Mouse (Mus musculus) spleen, adult 18-20 months (tissue): ENCODE results near the gene Abi3bp.

Experiments used
- DNase-seq, 2 experiments: peaks; one replicate each; pipeline ENCODE4 v3.0.0; 2022; ENCODE audit warnings: mixed read lengths in 2 of 2

Gene Abi3bp

DNA sequence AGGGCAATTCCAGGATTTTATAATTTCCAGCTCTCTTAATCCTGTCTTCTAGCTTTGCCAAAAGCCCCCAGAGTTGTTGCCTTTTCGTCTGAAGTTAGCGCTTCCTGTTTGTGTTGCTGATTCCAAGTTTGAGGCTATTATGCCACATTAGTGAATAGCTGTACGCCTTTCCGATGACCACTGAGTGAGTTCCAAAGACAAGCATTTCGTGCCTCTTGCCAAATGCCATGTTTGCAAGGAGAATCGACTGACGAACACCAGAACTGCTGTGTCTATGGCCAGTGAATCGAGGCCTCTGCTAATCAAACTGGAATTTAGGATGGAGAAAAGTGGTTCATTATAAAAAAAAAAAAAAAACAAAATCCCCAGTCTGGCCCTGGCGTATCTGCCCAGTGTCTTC lies 40.3 kb downstream of the Abi3bp start:
- DNase-seq, result no peak

DNA sequence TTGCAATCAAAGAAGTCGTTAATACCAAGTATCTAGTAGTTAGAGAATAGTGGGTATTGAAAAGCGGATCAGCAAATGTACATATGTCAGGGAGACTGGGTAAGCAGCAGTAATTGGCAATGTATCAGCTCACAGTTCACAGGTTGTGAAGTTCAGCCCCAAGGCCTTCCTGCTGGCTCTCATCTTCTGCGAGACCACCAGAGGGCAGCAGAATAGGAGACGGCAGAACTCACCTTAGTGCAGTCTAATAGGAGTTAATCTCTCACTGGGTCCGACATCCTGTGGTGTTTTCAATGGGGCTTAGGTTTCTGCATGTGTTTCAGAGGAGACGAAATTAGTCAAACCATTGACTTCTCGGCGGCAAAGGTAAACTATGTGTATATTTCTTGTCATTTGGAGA lies 46.7 kb downstream of the Abi3bp start:
- no peak for DNase-seq

DNA sequence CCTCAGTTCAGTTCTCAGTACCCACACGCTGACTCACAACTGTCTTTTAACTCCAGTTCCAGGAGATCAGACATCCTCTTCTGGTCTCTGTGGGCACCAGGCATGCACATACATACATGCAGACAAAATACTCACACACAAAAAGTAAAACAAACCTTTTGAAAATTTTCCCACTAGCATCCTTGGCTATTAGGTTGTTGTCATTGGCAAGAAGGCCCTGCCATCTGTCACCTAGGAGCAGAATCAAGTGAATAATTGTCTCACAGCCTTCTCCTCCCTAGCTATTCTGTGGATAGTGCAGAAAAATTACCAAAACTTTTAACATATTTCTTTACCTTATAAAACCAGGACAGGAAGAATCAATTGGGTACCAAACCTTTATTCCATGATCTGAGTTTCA lies 48.8 kb downstream of the Abi3bp start:
- no peak for DNase-seq

DNA sequence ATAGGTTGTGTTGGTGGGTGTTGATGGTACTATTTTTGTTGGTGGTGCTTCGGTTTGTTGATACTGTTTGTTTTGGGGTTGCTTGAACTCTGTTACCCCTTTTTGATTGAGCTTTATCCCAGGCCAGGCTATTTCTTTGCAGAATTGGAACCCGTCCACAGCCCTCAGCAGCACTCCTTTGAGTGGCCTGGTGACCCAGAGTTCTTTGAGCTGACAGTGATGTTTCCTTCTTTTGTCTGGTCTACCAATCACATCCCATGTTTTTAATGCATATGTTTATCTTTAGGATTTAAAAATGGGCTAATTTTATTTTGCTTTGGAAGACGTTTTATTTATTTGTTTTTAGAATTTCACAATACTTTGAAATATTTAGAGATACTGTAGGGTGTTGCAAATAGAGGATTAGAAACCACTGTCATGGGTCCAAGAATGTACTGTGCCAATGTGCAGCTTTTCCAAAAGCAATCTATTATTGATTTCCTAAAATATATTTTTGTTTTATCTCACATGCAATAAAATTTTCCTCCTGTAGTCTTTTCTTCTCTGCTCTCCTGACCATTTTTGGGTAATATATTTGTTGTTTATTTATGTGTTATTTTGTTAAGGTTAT lies 50.5 kb downstream of the Abi3bp start:
- DNase-seq, result no peak

DNA sequence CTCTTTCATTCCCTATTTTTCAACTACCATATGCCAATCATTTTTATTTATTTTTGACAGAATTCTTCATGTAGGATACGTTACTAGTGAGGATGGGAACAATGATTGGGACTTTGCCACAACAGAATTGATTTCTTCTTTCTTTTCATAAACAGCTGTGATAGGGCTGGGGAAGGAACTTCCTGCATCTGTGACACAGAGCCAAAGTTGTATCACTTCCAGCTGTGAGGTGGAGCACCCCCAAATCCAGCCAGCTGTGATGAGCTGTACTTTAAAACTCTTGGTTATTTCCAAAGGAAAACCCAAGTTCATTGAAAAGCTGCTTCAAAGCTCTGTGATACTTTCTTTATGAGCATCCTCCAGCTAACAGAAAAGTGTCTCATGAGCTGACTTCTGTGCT lies 101.9 kb downstream of the Abi3bp start:
- no peak for DNase-seq

DNA sequence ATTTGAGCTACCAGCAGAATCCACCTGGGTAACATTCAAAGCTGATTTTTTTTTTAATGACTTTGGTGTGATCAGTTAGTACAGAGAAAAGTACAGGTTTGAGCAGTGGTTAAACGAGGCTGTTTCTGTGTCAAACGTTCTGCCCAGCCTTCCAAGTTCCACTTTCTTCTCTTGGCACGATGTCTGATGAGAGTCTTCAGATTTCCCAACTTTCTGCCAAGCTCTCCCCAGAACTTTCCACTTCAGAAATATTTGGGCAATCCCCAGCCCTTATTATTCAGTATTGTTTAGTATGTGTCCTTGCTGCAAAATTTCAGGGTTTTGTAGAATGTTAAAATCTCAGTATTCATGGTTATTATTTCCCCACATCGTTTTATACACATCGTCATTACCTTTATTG lies 115.9 kb downstream of the Abi3bp start:
- DNase-seq, result no peak

DNA sequence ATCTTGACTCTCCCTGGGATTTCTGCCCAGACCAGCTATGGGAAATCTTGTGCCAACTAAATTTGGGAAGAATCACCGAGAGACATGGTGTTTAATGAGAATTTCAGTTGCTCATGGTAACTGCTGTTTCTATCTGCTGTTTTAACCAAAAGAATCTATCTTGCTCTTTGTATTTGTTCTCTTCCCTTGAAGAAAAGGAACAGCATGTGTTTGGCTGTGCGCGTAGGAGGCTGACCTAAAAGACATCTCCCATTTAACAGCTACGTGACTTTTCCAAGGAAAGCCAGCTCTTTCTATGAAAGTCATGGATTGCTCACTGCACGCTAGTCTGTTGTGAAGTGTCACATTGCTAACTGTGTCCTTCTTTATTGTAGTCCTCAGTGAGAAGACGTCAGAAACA lies 117.2 kb downstream of the Abi3bp start:
- no peak for DNase-seq

DNA sequence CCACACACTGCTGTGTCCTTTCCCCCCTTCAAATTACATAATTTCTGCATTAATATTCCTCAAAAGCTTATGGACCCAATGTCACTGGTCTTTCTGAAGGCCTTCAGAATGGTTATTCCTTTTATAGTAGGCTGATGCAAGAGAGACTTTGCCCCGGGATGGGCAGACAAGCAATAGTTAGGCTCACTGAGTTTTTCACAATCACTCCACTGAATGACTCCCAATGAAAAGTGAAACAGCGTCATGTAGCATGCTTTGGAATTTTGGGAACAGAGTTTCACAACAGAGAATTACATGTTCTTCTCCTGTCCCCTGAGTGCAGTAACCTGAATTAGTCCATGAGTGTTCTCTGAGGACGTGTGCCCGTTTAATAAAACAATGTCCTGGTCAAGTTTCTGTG lies 120.7 kb downstream of the Abi3bp start:
- no peak for DNase-seq

DNA sequence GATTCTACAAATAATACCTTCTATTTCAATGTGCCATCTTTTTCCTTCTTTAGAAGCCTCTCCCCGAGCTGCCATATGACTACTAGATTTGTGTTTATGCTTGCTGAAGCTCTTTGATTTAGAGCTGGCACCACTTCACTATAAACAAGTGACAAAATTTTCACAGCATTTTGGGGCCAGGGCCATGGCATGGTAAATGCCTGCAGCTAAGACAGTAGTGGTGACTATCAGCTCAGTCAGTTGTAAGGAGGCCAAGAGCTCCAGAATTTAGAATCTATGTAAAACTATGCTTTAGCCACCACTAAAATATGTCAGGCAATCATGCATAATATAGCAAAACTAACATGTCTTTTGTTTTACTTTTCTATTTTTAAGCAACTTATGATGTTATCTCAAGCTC lies 124.7 kb downstream of the Abi3bp start:
- DNase-seq, result no peak

DNA sequence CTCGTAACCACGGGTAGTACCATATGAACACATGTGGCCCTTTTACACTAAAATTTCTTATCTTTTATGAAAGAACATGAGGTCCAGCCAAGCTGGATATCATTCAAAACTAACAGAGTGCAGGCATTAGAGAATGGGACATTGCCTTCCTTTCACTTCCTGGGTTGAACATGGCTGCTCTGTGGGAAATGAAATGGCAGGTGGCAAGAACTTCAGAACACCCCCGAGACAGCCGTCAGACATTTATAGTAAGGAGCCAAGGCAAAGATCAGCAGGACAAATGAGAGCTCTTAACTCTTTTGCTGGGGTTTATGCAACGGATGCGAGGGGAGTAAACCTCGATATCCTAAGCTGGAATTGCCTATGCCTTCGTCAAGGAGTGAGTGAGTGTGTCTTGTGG lies 132.9 kb downstream of the Abi3bp start:
- no peak for DNase-seq

DNA sequence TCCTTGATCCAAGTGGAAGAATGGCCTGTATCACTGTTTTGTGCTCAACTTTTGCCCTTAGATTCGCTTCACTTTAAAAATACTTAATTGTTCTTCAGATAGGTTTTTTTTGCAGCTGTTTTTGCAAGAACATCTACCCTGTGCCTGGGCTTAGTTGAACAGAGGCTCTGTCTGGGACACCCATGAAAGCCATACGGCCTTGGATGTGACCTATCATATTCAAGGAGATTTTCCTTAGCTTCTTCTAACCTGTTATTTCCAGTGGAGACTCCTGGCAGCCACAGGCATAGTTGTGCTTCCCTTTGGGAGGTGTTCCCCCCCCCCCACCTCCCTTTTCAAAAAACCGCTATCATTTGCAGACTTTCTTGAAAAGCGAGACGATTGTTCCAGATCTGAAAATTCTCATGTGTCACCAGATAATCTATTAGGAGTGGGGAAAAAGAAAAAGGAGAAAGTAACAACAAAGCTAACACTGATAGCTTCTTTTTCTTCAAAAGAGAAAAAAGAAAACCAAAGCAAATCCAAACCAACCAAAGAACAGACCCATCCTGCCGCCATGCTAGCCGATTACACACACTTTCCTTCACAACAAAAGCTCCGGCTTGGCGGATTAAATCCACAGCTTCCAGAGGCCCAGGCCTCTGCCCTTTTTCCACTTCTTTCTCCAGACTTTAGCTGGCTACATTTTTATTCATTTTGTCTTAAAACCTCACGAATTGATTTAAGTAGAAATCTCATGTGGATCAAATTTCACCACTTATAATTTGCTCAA lies 133.6 kb downstream of the Abi3bp start:
- DNase-seq, result no peak

DNA sequence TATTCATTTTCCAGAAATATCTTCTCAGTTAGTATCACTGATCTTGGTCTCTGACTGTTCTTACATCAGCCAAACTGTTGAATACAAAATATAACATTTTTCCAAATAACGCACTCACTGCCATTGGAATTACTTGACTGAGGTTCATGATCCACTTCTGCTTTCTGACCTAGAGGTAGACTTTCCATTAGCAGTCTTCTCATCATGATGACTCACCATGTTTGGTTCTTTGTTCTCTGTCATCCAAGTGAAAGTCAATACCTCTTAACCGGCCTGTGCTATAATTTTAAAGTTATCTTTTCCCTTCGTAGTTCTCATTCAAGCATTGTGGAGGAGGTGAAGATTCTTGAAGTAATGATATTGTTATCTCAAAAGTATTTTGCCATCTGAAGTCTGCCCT lies 160.9 kb downstream of the Abi3bp start:
- no peak for DNase-seq

DNA sequence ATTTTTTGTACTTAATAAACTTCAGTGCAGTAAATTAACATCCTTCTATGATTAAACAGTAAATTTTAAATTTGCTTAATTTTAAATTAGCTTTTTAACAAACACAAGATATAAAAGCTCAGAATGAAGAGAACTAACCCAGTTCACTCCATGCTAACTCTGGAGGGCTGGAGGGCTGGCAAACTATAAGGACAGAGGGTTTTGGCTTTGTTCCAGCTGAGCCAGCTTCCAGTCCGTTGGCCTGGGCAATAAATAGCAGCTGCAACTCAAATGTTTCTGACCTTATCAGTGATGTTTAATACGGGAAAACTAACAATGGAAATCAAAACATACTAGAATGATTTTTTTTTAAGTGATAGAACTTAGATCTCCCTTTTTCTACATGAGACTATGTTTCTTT lies 167.6 kb downstream of the Abi3bp start:
- DNase-seq, result no peak

DNA sequence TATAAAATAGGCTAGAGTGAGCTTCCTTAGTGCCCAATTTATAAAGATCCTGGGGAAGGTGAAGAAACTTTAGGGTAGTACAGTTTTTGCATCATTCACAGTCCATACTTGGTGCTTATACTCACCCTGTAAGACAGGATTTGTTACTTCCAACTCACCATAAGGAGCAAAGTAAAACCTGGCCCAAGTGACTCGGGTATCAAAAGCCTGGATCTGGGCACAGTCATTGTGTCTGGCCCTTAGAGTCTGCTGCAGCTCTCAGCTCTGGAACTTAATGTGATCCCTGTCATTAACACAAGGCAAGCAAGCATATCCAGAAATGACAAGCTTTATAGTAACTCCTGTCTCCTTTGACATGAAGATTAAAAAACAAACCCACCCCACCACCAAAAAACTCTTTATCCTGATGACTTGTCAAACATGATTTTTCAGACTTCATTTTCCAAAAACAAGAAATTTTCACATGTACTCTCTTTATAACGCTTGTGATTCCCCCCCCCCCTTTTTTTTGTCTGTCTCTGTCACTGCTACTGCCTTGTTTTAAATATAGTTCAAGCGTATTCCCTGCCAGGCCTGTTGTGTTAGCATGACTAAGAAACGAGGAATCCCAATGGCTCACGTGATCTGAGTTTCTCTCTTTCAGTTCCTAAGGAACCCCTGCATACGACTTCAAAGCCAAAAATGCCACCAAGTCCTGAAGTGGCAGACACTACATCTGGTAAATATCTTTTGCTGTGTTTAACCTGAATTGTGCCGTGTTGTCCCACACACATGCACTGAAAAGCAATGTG lies 168.9 kb downstream of the Abi3bp start:
- DNase-seq, result no peak

DNA sequence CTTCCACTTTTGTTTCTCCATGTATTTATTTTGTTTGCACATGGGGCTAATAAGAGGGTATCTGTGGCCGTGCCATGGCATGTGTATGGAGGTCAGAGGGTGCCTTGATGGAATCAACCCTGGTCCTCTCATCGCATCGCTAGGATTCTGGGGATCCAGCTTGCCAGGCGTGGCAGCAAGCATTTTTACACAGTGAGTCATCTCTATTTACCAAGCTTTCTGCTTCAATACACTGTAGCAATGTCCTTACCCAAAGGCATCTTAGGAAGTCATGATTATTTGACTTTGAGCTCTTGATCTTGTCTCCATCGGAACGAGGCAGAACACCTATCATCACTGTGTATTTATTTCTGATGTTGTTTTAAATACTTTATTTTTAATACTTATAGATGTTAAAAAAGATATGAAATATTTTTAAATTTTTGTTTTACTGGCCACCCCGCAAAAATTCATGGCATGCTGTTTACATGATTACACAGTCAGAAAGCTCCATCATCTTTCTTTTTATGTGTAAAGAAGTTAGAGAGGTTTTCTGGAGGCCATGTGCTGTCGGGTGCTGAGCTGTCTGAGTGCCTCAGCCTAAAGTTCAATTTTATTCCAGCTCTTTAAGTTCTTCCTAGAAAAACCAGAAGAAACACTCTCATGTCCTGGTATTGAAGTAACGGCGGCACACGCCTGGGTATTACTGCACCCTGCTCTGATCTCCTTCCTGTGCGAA lies 177.7 kb downstream of the Abi3bp start:
- DNase-seq, result no peak

DNA sequence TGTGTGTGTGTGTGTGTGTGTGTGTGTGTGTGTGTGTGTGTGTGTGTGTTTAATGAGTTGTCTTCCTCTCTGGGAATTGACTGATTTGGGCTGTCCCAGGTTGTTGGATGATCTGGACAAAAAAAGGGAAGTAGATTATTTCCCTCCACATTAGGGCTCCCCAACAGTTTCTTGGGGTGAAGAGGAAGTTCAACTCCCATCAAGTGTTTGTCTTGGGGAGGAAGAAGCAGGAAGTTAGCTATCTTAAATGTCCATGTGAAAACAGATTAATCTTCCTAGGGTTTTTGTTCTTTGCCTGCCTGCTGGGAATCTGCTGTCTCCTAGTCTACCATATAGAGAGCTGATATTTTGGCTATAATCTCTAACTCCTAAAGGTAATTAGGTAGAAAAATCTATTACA lies 181.2 kb downstream of the Abi3bp start:
- DNase-seq, result no peak

DNA sequence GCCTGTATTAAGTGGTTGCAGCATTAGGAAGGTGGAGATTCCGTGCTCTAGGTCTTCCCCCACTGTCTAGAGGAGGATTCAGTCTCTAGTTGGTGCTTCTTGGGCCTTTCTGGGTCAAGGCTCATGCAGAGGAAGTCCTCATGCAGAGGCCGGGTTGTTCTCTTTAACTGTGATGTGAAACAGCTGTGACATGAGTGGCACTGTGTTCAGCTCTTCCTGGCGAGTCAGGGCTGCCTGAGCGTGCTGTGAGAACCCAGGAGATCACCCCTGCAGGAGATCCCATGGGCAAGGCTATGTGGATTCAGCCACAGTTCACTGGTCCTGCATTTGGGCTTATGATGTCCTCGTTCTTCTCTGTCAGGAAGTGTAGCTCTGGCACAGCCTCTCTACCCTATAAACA lies 191.8 kb downstream of the Abi3bp start:
- no peak for DNase-seq

DNA sequence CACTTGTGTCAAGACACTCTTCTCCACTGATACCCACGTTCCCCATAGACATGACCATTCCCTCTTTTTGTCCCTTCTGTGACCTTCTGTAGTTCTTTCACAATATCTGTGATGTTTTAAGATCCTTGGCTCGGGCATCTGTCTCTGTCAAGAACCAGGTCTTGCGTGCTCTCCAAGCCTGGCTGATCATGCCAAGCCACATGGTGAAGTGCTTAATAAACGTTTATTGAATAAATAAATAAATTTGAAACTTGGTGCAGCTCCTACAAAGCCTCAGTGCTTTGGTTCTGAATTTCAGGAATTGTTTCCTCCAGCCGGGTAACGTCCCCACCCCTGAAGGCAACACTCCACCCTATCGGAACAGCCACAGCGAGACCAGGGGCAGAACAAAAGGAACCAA lies 193.3 kb downstream of the Abi3bp start:
- DNase-seq, result no peak

DNA sequence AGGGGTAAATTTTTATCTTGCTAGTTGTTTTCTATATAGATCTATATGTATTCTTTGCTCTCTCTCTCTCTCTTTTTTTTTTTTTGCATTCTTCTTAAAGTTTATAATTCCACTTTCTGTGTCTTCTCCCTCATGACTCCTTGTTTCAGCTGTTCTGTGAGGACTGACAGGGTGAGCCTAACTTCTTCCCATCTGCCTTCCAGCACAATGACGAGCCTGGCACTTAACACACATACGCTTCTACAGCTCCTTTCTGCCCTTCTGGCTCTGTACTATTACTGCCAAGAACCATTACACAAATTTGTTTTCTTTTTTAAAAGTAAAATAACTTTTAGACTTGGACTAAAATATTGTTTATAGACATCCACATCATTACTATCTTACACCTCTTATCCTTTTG lies 195.7 kb downstream of the Abi3bp start:
- no peak for DNase-seq

DNA sequence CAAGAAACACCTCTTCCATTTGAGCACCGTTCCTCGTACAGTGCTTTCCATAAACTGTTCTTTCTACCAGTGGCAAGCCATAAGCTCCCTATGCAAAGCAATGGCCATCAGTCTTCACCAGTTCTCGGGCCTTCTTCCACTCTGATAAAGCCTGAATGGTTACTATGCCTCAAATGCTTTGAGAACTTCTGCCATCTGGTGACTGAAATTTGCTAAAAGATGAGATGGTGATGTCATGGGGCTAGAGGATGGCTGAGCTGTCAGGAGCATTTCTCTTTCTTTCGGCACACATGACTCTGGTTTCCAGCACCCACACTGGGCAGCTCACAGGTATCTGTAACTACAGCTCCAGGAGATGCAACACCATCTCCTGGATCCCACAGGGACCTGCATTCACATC lies 199.5 kb downstream of the Abi3bp start:
- DNase-seq, result no peak

DNA sequence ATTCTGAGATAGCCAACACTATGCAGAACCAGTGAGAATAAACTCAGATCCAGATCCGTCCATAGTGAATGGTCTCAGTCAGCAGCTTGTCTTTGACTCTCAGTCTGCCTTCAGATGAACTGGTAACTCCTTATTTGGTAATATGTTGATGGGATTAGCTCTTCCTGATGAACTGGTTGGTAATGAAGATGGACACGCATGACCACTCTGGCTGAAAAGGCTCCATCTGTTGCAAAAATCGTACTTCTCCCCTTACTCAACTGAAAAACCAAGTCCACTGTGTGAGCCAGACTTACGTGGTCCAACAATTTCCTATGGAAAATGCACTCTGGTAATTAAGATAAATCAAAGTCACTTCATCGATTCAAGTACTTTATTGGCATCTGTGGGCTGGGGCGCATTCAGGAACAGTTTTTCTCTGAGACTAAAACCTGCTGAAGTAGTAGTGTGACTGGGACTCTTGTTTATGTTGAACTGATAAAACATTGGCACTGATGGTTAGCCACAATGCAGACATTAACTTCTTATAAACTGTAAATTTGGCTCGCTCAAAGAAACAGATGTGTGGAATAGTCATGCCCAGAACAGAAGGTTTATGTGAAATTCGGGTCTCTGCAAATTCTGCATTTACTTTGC lies 203.4 kb downstream of the Abi3bp start:
- no peak for DNase-seq

DNA sequence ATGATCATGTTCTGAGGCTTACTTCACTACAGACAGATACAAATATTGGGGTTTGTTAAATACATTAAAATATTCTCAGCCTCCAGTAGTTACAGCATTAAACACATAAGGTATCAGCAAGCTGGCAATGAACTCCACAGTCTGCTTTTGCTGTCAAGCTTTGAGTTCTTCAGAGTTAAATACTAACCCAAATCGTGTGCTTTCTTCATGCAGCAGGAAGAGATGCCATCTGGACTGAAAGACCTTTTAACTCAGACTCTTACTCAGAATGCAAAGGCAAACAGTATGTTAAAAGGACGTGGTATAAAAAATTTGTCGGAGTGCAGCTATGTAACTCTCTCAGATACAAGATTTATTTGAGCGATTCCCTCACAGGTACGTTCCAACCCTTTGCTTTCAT lies 209.1 kb downstream of the Abi3bp start:
- no peak for DNase-seq

DNA sequence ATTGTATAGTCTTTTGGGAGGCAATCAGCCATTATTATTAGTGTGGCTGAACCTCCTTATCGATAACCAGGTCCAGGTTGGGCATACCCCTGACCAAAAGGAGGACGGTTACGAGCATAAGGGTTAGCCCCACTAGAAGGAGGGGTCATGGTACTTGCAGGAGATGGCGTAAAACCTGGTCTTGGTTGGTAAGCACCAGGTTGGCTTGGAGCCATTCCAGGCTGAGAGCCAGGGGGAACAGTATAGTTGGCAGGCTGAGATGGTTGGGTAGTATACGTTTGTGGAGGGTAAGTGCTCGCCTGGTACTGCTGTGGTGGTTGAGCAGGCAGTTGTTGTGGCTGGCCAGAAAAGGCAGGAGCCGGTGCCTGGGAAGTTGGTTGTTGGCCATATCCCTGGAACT lies 213.0 kb downstream of the Abi3bp start:
- DNase-seq, result no peak
